Mouse (Mus musculus): ENCODE results near the gene Gm45213.

DNA sequence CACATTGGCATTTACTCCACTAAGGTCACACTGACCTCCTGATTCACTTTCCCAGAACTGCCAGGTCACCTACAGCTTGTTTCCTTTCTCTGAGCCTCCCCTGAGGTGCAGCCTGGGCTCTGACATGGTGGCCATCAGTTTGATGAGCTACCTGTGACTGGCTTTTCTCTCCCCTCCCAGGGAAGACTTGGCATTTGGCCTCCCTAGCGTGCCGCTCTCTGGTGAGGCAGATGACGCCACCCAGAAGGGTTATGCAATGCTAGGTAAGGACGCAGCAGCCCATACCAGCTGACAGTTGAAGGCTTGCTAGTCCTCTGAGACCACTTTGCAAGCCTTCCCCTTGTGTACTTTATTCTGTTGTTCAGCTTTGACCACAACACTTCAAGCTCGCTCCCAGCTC, 40.0 kb upstream of the Gm45213 start:
- no peak for TF ChIP-seq CTCF (IDR thresholded peaks at IDR 0.05)
- no peak for TF ChIP-seq POLR2A (IDR thresholded peaks at IDR 0.05; ENCODE audit: insufficient read depth, low read depth, low read length)

Data from heart, adult 2 months (tissue).